In genomic region chr16:23980201-23980870, GRCm38 (mm10) we compare ENCODE assay signal across 8 mouse cellular contexts. TPM values are rescaled to one million over a fixed set of nuclear protein-coding genes. Genes with fewer than 3 reads are reported as not detected.
A peak's percentile ranks its signal among the peaks of the same experiment; 100 is the strongest.
DNase-seq lines count a peak whose midpoint lies in the region; ATAC-seq lines count a peak whose summit lies in the region.
"Had no signal": no experiment of that assay in that cellular context is flagged by ENCODE, and none has a peak within 500 bp of the region (broad histone marks: within the 10 kb centered on the region; RNA-seq: fewer than 3 reads in every experiment).

No protein-coding gene starts in this region.

- no peak overlapping the region for H3K4me3 ChIP-seq in neural tube, embryonic 11.5 days (ENCODE audit: low read depth, low read length)
- peak overlapping the region; percentile 58 for H3K4me3 ChIP-seq in heart, embryonic 12.5 days
- peak overlapping the region; percentile 51; the same call in 1 of the 2 replicates for H3K4me3 ChIP-seq in liver, embryonic 12.5 days

- ATAC-seq in neural tube, embryonic 11.5 days (ENCODE audit: insufficient read depth, low FRiP score, low TSS enrichment) = no peak
- ATAC-seq in heart, embryonic 12.5 days (ENCODE audit: insufficient number of reproducible peaks, low FRiP score) = no peak
- ATAC-seq in liver, embryonic 12.5 days = no peak

- peaks cover 37% of the 10 kb centered on the region for H3K27me3 ChIP-seq in neural tube, embryonic 11.5 days (ENCODE audit: control insufficient read depth, insufficient read depth, low read length)
- peaks cover 18% of the 10 kb centered on the region for H3K27me3 ChIP-seq in heart, embryonic 12.5 days (replicated peaks)
- peaks cover 65% of the 10 kb centered on the region for H3K27me3 ChIP-seq in liver, embryonic 12.5 days (replicated peaks)

- DNase-seq in neural tube, embryonic 11.5 days (ENCODE audit: low spot score) = no peak
- DNase-seq in neural tube, embryonic 10.5 days (ENCODE audit: extremely low spot score, low spot score) = no peak
- DNase-seq in frontal cortex, postnatal 25 days (ENCODE audit: low spot score in 2 of 2) = no peak
- no peak for DNase-seq in adrenal gland, adult 8-10 months
- DNase-seq in thymus, postnatal 36 days = no peak

- H3K9ac ChIP-seq in neural tube, embryonic 11.5 days (ENCODE audit: low read length) = no peak overlapping the region
- peak overlapping the region; percentile 71 for H3K9ac ChIP-seq in heart, embryonic 12.5 days
- H3K9ac ChIP-seq in liver, embryonic 12.5 days = no peak overlapping the region

- no peaks in the 10 kb centered on the region for H3K36me3 ChIP-seq in neural tube, embryonic 11.5 days (ENCODE audit: control insufficient read depth, insufficient read depth, low read length)
- H3K36me3 ChIP-seq in heart, embryonic 12.5 days = no peaks in the 10 kb centered on the region
- no peaks in the 10 kb centered on the region for H3K36me3 ChIP-seq in liver, embryonic 12.5 days

- H3K27ac ChIP-seq in neural tube, embryonic 11.5 days (ENCODE audit: low read depth, low read length) = no peak overlapping the region
- no peak overlapping the region for H3K27ac ChIP-seq in heart, embryonic 12.5 days (ENCODE audit: poor library complexity, severe bottlenecking)
- H3K27ac ChIP-seq in liver, embryonic 12.5 days = no peak overlapping the region

- no peaks in the 10 kb centered on the region for H3K9me3 ChIP-seq in neural tube, embryonic 11.5 days (ENCODE audit: control insufficient read depth, low read length)
- no peaks in the 10 kb centered on the region for H3K9me3 ChIP-seq in heart, embryonic 12.5 days (replicated peaks)
- H3K9me3 ChIP-seq in liver, embryonic 12.5 days (replicated peaks) = no peaks in the 10 kb centered on the region

- peak overlapping the region; percentile 40 for H3K4me2 ChIP-seq in neural tube, embryonic 11.5 days (ENCODE audit: low read depth)
- H3K4me2 ChIP-seq in heart, embryonic 12.5 days = peak overlapping the region; percentile 97
- H3K4me2 ChIP-seq in liver, embryonic 12.5 days = peak overlapping the region; percentile 76

- H3K4me1 ChIP-seq in neural tube, embryonic 11.5 days (ENCODE audit: control insufficient read depth, insufficient read depth, low read length) = peaks cover 8% of the 10 kb centered on the region
- peaks cover 27% of the 10 kb centered on the region for H3K4me1 ChIP-seq in heart, embryonic 12.5 days (replicated peaks)
- H3K4me1 ChIP-seq in liver, embryonic 12.5 days = peaks cover 29% of the 10 kb centered on the region

- 9% methylated on average over 11 of the region's 11 CpGs for WGBS in neural tube, embryonic 11.5 days
- 12% methylated on average over 11 of the region's 11 CpGs for WGBS in heart, embryonic 12.5 days
- WGBS in liver, embryonic 12.5 days (ENCODE audit: insufficient replicate concordance) = 14% methylated on average over 11 of the region's 11 CpGs

RNA-seq across cellular contexts. Expression of gene Gm37419, which starts 7.9 kb away (rescaled TPM):
- not detected in 2 replicates for polyA plus RNA-seq in neural tube, embryonic 11.5 days (2014; fragmentation: Nextera tagmentation; extraction: Ambion mirVana)
- polyA plus RNA-seq in heart, embryonic 12.5 days (2016; fragmentation: Nextera tagmentation; extraction: Ambion mirVana) = not detected in 2 replicates
- polyA plus RNA-seq in liver, embryonic 12.5 days (2016; fragmentation: Nextera tagmentation; extraction: Ambion mirVana) = not detected in 2 replicates
- total RNA-seq in adrenal gland, adult 8-10 months (2022) = not detected
- total RNA-seq: gastrocnemius, adult 8-10 months had no signal

RNA-seq across cellular contexts. Expression of gene Bcl6, which starts 8.3 kb away (rescaled TPM):
- polyA plus RNA-seq in neural tube, embryonic 11.5 days (2014; fragmentation: Nextera tagmentation; extraction: Ambion mirVana) = 0.14 and 0.16 TPM in 2 replicates
- 0.24 and 0.35 TPM in 2 replicates for polyA plus RNA-seq in heart, embryonic 12.5 days (2016; fragmentation: Nextera tagmentation; extraction: Ambion mirVana)
- 0.12 and 0.19 TPM in 2 replicates for polyA plus RNA-seq in liver, embryonic 12.5 days (2016; fragmentation: Nextera tagmentation; extraction: Ambion mirVana)
- total RNA-seq in adrenal gland, adult 8-10 months (2022) = 10 to 100 TPM; 11.5 to 65.2 (median 59.2) TPM

RNA-seq across cellular contexts. Expression of gene Rtp2, which starts 48.1 kb away (rescaled TPM):
- polyA plus RNA-seq in neural tube, embryonic 11.5 days (2014; fragmentation: Nextera tagmentation; extraction: Ambion mirVana) = not detected in 2 replicates
- not detected in 2 replicates for polyA plus RNA-seq in heart, embryonic 12.5 days (2016; fragmentation: Nextera tagmentation; extraction: Ambion mirVana)
- polyA plus RNA-seq in liver, embryonic 12.5 days (2016; fragmentation: Nextera tagmentation; extraction: Ambion mirVana) = not detected in 2 replicates
- total RNA-seq in adrenal gland, adult 8-10 months (2022) = not detected
- total RNA-seq: gastrocnemius, adult 8-10 months had no signal

Comparison
In these comparisons a context has a peak if more than half of its experiments do, and no peak if none do; other contexts are left out.
1. H3K4me2 ChIP-seq: peak in every context shown above with its lines; median percentile 97 in heart, embryonic 12.5 days; 76 in liver, embryonic 12.5 days; 40 in neural tube, embryonic 11.5 days.